Mouse (Mus musculus) layer of hippocampus, adult 8-10 months (tissue): ENCODE data around the gene Mfn2. TPM values are rescaled to one million over a fixed set of nuclear protein-coding genes. Genes with fewer than 3 reads are reported as not detected.

Experiments
- DNase-seq, 2 experiments: peaks; one replicate each; pipeline ENCODE4 v3.0.0; 2022; ENCODE audit warnings: low spot score in 2 of 2
- total RNA-seq, 4 experiments: library from RNA; stranded (reverse); gene quantifications; 2 replicates each; pipeline ENCODE4 v1.2.4; 2022

The Mfn2 gene
- total RNA-seq, result 100 to 1,000 TPM; 190 to 210 (median 200) TPM

DNA sequence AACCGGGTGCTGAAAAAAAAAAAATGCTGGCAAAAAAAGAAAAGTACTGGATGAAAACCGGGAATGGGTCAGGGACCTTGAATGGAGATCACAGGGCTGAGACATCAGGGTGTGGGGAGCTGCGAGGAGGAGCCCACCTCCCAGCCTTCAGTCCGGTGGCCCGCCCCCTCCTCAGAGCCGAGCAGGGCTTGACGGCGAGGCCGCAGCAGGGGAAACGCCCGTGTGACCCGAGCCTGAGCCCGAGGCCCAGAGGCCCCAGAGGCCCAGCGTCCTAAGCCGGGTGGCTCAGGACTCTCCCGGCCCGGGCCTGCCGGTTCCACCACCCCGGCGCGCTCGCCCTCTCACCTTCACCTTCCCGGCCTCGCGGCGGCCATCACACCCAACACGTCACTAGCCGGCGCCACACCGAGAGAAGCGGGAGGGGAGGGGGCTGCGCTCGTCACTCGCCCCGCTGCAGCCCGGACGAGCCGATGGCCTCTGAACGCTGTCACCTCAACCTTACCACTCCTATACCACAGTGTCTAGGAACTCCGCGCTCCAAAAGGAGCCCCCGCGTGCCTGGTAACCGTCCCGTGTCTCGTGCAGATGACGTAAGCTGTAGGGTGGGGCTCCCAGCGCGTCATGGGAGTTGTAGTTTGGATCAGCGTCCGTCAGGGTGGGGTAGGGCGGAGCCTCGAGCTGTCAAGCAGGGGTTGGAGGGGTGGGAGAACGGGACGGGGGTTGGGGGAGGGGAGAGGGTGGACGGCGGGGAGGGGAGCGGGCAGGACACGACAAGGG lies at the start of gene Mfn2:
Gene Mfn2 (minus strand): TSS at position 392 of the 777 bp plus-strand sequence.
- peak; percentile 91 to 93 for DNase-seq

GRCm38 (mm10) chr4:147953590-147953989 lies 49.1 kb upstream of the Mfn2 start:
- no peak for DNase-seq

DNA sequence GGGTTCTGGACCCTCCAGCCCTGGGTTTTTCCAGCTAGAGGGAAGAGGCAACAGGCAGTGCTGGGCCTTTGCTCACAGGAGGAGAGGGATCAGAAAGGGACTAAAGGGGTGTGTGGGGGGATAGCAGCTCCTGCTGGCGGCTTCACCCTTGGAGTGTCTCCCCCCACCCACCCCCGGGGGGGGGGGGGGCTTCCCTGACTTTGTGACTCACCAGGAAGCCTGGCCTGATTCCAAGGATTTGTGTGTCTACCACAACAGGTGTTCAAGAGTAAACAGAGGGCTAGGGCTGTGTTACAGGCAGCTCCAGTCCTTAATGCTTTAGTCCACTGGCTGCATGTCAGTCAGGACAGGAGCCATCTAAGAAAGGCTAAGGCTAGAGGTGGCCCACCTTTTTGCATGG lies 43.0 kb upstream of the Mfn2 start:
- no peak for DNase-seq

DNA sequence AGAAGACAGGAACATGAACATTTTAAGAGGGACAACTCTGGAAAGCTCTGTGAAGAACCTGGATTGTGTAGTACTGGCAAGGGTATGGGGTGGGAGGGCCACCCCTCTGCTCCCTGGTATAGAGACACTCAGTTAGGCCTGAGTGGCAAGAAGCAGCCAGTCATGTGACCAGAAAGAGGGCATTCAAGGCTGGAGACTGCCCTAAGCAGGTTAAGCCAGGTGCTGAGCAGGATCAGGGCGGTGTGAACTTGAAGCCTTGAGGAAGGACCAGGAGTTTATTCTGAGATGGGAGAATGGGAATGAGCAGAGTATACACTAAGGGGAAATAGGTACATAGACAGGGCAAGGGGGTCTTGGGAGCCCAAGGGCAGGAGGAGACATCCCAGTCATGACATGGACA lies 38.5 kb upstream of the Mfn2 start:
- DNase-seq, result no peak

DNA sequence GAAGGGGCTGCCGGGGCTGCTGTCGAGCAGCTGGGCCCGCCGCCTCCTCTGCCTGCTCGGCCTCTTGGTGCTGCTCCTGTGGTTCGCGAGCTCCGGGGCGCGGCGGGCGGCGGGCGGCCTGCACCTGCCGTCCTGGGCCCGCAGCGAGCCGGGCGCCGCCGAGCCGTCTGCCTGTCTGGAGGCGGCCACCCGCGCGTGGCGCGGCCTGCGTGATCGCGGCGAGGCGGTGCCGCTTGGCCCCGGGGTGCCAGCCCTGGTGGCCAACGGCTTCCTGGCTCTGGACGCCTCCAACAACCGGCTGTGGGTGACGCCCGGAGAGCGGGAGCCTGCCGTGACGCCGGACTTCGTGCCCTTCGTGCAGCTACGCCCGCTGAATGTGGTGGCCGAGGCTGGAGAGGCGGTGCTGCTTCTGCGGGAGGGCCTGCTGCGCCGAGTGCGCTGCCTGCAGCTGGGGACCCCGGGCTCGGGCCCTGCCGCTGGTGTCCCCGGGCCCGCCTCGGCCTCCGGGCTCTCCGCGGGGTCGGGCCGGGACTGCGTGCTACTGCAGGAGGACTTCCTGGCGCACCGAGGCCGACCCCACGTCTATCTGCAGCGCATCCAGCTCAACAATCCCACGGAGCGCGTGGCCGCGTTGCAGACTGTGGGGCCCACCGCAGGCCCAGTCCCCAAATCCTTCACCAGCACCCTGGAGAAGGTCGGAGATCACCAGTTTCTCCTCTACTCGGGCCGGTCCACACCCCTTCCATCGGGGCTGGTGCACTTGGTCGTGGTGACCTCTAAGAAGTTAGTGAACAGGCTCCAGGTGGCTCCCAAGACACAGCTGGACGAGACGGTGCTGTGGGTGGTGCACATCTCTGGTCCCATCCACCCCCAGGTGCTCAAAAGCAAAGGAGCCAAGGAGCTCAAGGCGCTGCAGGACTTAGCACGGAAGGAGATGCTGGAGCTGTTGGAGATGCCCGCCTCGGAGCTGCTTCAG lies 36.8 kb upstream of the Mfn2 start:
- DNase-seq, result no peak

DNA sequence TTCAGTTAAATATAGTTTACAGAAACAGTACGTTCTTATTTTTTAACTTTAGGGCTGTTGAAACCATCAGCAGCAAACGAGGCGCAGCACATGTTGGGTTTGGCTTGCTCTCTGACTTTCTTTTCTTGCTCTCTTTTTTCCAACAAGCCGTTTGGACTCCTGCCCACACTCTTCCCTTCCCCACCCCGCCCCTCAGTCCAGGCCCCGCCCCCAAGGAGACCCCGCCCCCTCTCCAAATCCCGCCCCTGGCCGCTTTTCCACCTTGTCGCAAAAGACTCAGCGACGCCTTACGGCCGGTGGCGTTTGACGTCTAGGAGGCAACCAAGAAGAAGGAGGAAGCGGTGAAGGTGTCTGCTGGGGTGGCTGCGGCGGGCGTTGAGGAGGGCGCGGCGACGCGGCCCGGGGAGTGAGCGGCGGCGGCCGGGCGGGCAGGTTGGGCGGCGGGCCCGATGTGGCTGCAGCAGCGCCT lies 36.1 kb upstream of the Mfn2 start, which contains the start of gene 2510039O18Rik:
Gene 2510039O18Rik (plus strand): TSS at position 320 of the 469 bp plus-strand sequence.
- DNase-seq, result peak; percentile 75 to 82

GRCm38 (mm10) chr4:147940111-147940510 lies 35.6 kb upstream of the Mfn2 start:
- DNase-seq, result no peak

DNA sequence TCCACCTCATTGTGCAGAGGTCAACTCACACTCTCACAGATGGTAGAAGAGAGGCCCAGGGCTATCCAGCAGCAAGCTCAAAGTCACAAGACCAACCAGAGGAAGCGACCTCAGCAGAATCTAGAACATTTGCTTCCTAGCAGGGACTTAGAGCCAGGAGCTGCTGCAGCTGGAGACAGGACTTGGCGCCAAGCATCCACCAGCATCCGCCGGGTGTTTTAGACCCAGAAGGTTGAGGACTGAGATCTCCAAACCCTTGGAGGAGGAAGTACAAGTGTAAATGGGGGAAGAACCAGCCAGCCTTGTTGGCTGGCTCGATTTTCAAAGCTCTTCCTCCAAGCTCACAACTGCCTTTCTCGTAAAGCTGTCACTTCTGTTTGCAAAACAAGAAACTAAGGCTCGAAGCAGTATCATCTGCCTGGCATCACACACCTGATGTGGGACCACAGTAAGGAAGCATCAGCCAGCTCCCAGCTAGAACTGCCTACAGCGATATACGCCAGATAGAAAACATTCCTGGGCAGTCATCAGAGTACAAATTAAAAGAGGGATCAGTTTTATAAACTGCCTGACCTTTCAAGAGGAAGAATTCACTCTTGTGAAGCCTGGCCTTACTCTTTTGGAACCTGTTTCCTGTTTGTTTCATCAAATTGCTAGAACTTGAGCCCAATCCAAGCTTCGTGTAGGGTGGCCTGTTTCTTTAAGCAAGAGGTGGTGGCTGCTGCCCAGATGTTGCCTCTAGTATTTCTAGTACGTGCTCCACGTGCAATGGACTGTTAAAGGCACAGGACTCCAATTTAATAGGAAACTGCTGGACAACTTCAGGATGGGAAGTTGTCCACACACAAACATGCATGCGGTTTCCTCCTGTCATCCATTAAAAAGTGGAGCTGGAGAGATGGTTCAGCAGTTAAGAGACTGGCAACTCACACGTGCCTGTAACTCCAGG lies 33.9 kb upstream of the Mfn2 start:
- DNase-seq, result no peak

DNA sequence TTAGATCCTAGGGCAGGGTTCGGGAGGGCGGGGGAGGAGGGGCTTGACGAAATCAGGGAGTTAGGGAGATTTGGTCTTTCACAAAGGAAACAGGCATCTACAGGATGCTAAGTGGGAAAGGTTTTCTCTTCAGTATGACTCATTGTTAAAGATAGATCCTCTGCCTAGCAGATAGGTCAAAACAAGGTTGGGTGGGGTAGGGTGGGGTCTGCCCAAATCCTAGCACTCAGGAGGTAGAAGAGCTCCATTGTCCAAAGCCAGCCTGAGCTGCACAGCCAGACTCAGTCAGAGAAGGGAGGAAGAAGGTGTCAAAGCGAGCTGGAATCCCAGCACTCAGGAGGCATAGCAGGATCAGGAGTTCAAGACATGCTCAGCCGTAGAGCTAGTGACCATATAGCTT lies 33.0 kb upstream of the Mfn2 start:
- DNase-seq, result no peak

GRCm38 (mm10) chr4:147937021-147937420 lies 32.5 kb upstream of the Mfn2 start:
- no peak for DNase-seq

- peak; percentile 51 to 62 for DNase-seq
Measured at GRCm38 (mm10) chr4:147936331-147936954, 31.9 kb upstream of the Mfn2 start, which contains the start of gene Plod1. Gene Plod1, minus strand, starts transcription at chr4:147936767.

GRCm38 (mm10) chr4:147935904-147936303 lies 31.4 kb upstream of the Mfn2 start:
- no peak for DNase-seq

GRCm38 (mm10) chr4:147934611-147935010 lies 30.1 kb upstream of the Mfn2 start:
- no peak for DNase-seq

- no peak for DNase-seq
Measured at GRCm38 (mm10) chr4:147934134-147934533, 29.6 kb upstream of the Mfn2 start.

GRCm38 (mm10) chr4:147930946-147931345 lies 26.4 kb upstream of the Mfn2 start:
- no peak for DNase-seq

DNA sequence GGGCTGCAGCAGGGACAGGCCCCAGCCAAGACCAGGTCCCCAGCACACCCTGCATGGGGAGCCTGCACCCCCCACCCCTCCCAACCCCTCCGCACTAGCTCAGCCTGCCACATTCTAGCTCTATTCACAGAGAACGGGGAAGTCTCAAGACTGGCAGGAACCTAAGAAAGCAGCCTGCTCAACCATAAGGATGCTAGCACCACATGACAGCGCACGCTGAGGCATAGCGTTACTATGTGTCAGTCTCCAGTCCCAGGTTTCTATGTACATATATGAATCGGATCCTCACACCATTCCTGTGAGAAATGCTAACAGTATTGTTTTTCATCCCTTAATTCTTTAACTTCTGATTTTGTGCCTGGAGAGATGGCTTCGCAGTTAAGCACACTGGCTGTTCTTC lies 24.0 kb upstream of the Mfn2 start:
- DNase-seq, result no peak

GRCm38 (mm10) chr4:147928136-147928535 lies 23.6 kb upstream of the Mfn2 start:
- no peak for DNase-seq

- no peak for DNase-seq
Measured at GRCm38 (mm10) chr4:147927705-147928104, 23.2 kb upstream of the Mfn2 start.

- DNase-seq, result no peak
Measured at GRCm38 (mm10) chr4:147922341-147922740, 17.8 kb upstream of the Mfn2 start.

DNA sequence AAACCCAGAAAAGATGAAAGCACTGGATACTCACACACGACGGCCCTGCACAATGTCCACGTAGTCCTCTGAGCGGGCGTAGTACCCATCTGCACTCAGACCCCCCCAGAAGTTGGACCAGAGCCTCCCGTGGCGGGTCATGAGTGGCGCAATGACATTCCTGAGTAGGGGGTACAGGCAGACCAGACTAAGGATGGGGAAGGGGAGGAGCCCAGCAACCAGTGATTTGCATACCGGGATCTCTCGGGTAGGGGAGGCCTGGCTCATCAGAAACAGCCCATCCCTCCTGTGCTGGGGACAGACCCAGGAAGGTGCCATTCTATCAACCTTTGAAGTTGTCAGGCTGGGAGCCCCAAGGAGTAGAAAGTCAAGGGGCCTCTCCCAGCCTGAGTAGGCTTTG lies 16.5 kb upstream of the Mfn2 start:
- no peak for DNase-seq
